Mouse (Mus musculus): ENCODE measurements around the gene Ston2.

- TF ChIP-seq CTCF (IDR thresholded peaks at IDR 0.05; ENCODE audit: low read depth, low read length) (no peak), POLR2A (IDR thresholded peaks at IDR 0.05; ENCODE audit: extremely low read depth, insufficient read depth, low read length) (no peak)
These were observed 103.9 kb downstream of the Ston2 start for GRCm38 (mm10) chr12:91684101-91684839.

All from liver, adult 2 months (tissue).